Mouse (Mus musculus) bone marrow macrophage, adult 2 months (primary cell): ENCODE results near the gene Sypl2. TPM values are rescaled to one million over a fixed set of nuclear protein-coding genes. Genes with fewer than 3 reads are reported as not detected.

Experiments
- H3K27ac ChIP-seq: 2 replicates; pipeline ENCODE4 v1.5.1; 2012; ENCODE audit warnings: low read depth, low read length; ENCODE audit not compliant: insufficient read depth
- H3K4me1 ChIP-seq: 2 replicates; pipeline ENCODE4 v1.6.1; 2012; ENCODE audit warnings: low read length; ENCODE audit not compliant: control insufficient read depth, insufficient read depth
- H3K4me3 ChIP-seq: 2 replicates; pipeline ENCODE4 v1.5.1; 2012; ENCODE audit warnings: mild to moderate bottlenecking, low read length, moderate library complexity; ENCODE audit not compliant: insufficient read depth
- CTCF ChIP-seq: IDR thresholded peaks from 2 replicates; pipeline ENCODE4 v1.5.1; 2012; ENCODE audit warnings: low read depth, mild to moderate bottlenecking, low read length, moderate library complexity
- POLR2A ChIP-seq: IDR thresholded peaks from 2 replicates; pipeline ENCODE4 v1.6.1; 2012; ENCODE audit warnings: mild to moderate bottlenecking, low read depth, low read length, borderline replicate concordance
- polyA plus RNA-seq: library from polyadenylated mRNA; stranded (reverse); fragments of >200 nt; gene quantifications from 2 replicates; pipeline ENCODE4 v1.2.4, GENCODE M21; 2012; ENCODE audit not compliant: missing spikeins, insufficient read depth, insufficient read length

The Sypl2 gene
- polyA plus RNA-seq, 1 experiment, result not detected

- Histone ChIP-seq H3K4me3 (no peak overlapping the region), H3K27ac (no peak overlapping the region), H3K4me1 (no peaks in the 10 kb centered on the region; the same call in 1 of the 2 replicates)
- no peak for TF ChIP-seq CTCF
- no peak for TF ChIP-seq POLR2A
Observed at GRCm38 (mm10) chr3:108206731-108207375, 19.6 kb downstream of the Sypl2 start.

- no peak overlapping the region for H3K4me3 ChIP-seq
- no peak for TF ChIP-seq CTCF
- no peak for TF ChIP-seq POLR2A
- peaks cover 4% of the 10 kb centered on the region for H3K4me1 ChIP-seq
- no peak overlapping the region for H3K27ac ChIP-seq
Observed at GRCm38 (mm10) chr3:108205601-108206000, 20.8 kb downstream of the Sypl2 start.

GRCm38 (mm10) chr3:108204470-108204869, 22.0 kb downstream of the Sypl2 start:
- Histone ChIP-seq H3K4me3 (no peak overlapping the region), H3K4me1 (peaks cover 8% of the 10 kb centered on the region), H3K27ac (no peak overlapping the region)
- TF ChIP-seq POLR2A, result no peak
- TF ChIP-seq CTCF, result no peak

GRCm38 (mm10) chr3:108203621-108204325, 22.7 kb downstream of the Sypl2 start:
- no peak overlapping the region for H3K4me3 ChIP-seq
- TF ChIP-seq CTCF (peak; percentile 92), POLR2A (no peak)

GRCm38 (mm10) chr3:108203212-108203611, 23.2 kb downstream of the Sypl2 start:
- Histone ChIP-seq H3K27ac (no peak overlapping the region), H3K4me1 (peaks cover 13% of the 10 kb centered on the region), H3K4me3 (no peak overlapping the region)
- TF ChIP-seq CTCF (no peak), POLR2A (no peak)

More at GRCm38 (mm10) chr3:108203621-108204325, 22.7 kb downstream of the Sypl2 start:
- Histone ChIP-seq H3K4me1 (peaks cover 13% of the 10 kb centered on the region), H3K27ac (no peak overlapping the region)

- TF ChIP-seq POLR2A (no peak), CTCF (no peak)
- Histone ChIP-seq H3K4me1 (peaks cover 13% of the 10 kb centered on the region), H3K27ac (no peak overlapping the region), H3K4me3 (no peak overlapping the region)
Observed at GRCm38 (mm10) chr3:108202506-108202905, 23.9 kb downstream of the Sypl2 start.

GRCm38 (mm10) chr3:108200329-108201323, 25.8 kb downstream of the Sypl2 start, which contains the start of gene Cyb561d1:
TSS of gene Cyb561d1 (minus strand) at chr3:108201212.
- TF ChIP-seq POLR2A (0 out of 2 replicates have a peak, but pooled peaks have one; percentile 73), CTCF (peak; percentile 31; the same call in 1 of the 2 replicates)
- peaks cover 13% of the 10 kb centered on the region for H3K4me1 ChIP-seq

GRCm38 (mm10) chr3:108199231-108199630, 27.2 kb downstream of the Sypl2 start:
- TF ChIP-seq CTCF (no peak), POLR2A (no peak)
- H3K27ac ChIP-seq, result no peak overlapping the region
- peak overlapping the region; percentile 98; the same call in 1 of the 2 replicates for H3K4me3 ChIP-seq
- peaks cover 13% of the 10 kb centered on the region for H3K4me1 ChIP-seq

More at GRCm38 (mm10) chr3:108200329-108201323, 25.8 kb downstream of the Sypl2 start, which contains the start of gene Cyb561d1:
- peak within 1 kb of the TSS; percentile 98 for H3K4me3 ChIP-seq
- peak within 1 kb of the TSS; percentile 92 for H3K27ac ChIP-seq

GRCm38 (mm10) chr3:108197066-108197497, 29.4 kb downstream of the Sypl2 start:
- H3K27ac ChIP-seq, result no peak overlapping the region
- no peak for TF ChIP-seq POLR2A
- TF ChIP-seq CTCF, result no peak
- H3K4me1 ChIP-seq, result peaks cover 13% of the 10 kb centered on the region
- H3K4me3 ChIP-seq, result no peak overlapping the region
